Mouse (Mus musculus) lung, postnatal 0 days (tissue): Measurements from ENCODE around the gene Ldlrap1. TPM values are rescaled to one million over a fixed set of nuclear protein-coding genes. Genes with fewer than 3 reads are reported as not detected.
A peak's percentile ranks its signal among the peaks of the same experiment; 100 is the strongest.

Experiments used
- ATAC-seq: fragments of 200-750 bp; cut with Nextera tagmentation; 2 replicates; pipeline ENCODE4 v1.8.0; 2017; ENCODE audit warnings: moderate library complexity
- DNase-seq: peaks from one replicate; pipeline ENCODE4 v3.0.0-alpha.2; 2016; ENCODE audit warnings: low spot score
- H3K27ac ChIP-seq: fragments of 300-500 bp; sonication (generic); 2 replicates; pipeline ENCODE4 v1.5.1; 2014; ENCODE audit warnings: antibody characterized with exemption, mild to moderate bottlenecking, low read length, mixed read lengths
- H3K27me3 ChIP-seq: fragments of 300-500 bp; sonication (generic); replicated peaks from 2 replicates; pipeline ENCODE4 v1.6.1; 2014; ENCODE audit warnings: low read length, mixed read lengths; ENCODE audit not compliant: insufficient read depth
- H3K36me3 ChIP-seq: fragments of 300-500 bp; sonication (generic); 2 replicates; pipeline ENCODE4 v1.6.1; 2014; ENCODE audit warnings: low read length, mixed read lengths; ENCODE audit not compliant: insufficient read depth
- H3K4me1 ChIP-seq: fragments of 300-500 bp; sonication (generic); 2 replicates; pipeline ENCODE4 v1.6.1; 2014; ENCODE audit warnings: antibody characterized with exemption, low read depth, low read length, mixed read lengths; ENCODE audit not compliant: insufficient read depth
- H3K4me2 ChIP-seq: fragments of 300-500 bp; sonication (generic); replicated peaks from 2 replicates; pipeline ENCODE4 v1.6.1; 2014; ENCODE audit warnings: low read depth, mild to moderate bottlenecking, low read length, moderate library complexity, mixed read lengths
- H3K4me3 ChIP-seq: fragments of 300-500 bp; sonication (generic); 2 replicates; pipeline ENCODE4 v1.5.1; 2014; ENCODE audit warnings: low read depth, low read length
- H3K9ac ChIP-seq: fragments of 300-500 bp; sonication (generic); replicated peaks from 2 replicates; pipeline ENCODE4 v1.6.1; 2014; ENCODE audit warnings: low read depth, mild to moderate bottlenecking
- H3K9me3 ChIP-seq: fragments of 300-500 bp; sonication (generic); 2 replicates; pipeline ENCODE4 v1.6.1; 2016; ENCODE audit warnings: low read length, mixed read lengths
- CTCF ChIP-seq: IDR thresholded peaks from 2 replicates; pipeline ENCODE4 v1.5.1; 2016; ENCODE audit warnings: antibody characterized with exemption, mild to moderate bottlenecking
- EP300 ChIP-seq: IDR thresholded peaks from 2 replicates; pipeline ENCODE4 v1.6.1; 2016; ENCODE audit warnings: antibody characterized with exemption, mild to moderate bottlenecking, control low read depth
- WGBS: fragments of 180-500 bp; shearing (Covaris S2); extraction: QIAGEN DNeasy Blood & Tissue Kit; methylation state at CpG from one replicate; pipeline ENCODE4 v1.1.7; 2014; 5-methylcytosine and 5-hydroxymethylcytosine counted together
- polyA plus RNA-seq: library from polyadenylated mRNA; unstranded; fragments of >200 nt; fragmentation: Nextera tagmentation; extraction: Ambion mirVana; gene quantifications from 2 replicates; pipeline ENCODE4 v1.2.1, GENCODE M21; 2015

The Ldlrap1 gene
- polyA plus RNA-seq, 1 experiment from 2014 or later, result 23.5 TPM

- Histone ChIP-seq H3K4me1 (peaks cover 58% of the 10 kb centered on the region), H3K36me3 (no peaks in the 10 kb centered on the region), H3K9me3 (no peaks in the 10 kb centered on the region), H3K4me3 (no peak overlapping the region), H3K4me2 (peak overlapping the region; percentile 14; the same call in 1 of the 2 replicates), H3K27ac (peak overlapping the region; percentile 77), H3K27me3 (no peaks in the 10 kb centered on the region), H3K9ac (no peak overlapping the region)
- TF ChIP-seq EP300, result peak; percentile 69
- TF ChIP-seq CTCF, result no peak
- DNase-seq, result peak; percentile 92
- WGBS, result 6% methylated on average over 9 of the region's 9 CpGs
- ATAC-seq, result peak; percentile 73
Observed at GRCm38 (mm10) chr4:134760793-134761201, 7.0 kb downstream of the Ldlrap1 start.

GRCm38 (mm10) chr4:134760281-134760680, 7.5 kb downstream of the Ldlrap1 start:
- TF ChIP-seq EP300 (no peak), CTCF (no peak)
- WGBS, result 32% methylated on average over 6 of the region's 6 CpGs
- H3K4me2 ChIP-seq, result no peak overlapping the region; the same call in 1 of the 2 replicates
- H3K9ac ChIP-seq, result no peak overlapping the region
- peak; percentile 8 for ATAC-seq
- no peaks in the 10 kb centered on the region for H3K36me3 ChIP-seq
- no peaks in the 10 kb centered on the region for H3K9me3 ChIP-seq
- DNase-seq, result peak; percentile 43
- peak overlapping the region; percentile 77 for H3K27ac ChIP-seq
- no peaks in the 10 kb centered on the region for H3K27me3 ChIP-seq
- H3K4me1 ChIP-seq, result peaks cover 58% of the 10 kb centered on the region
- no peak overlapping the region for H3K4me3 ChIP-seq

GRCm38 (mm10) chr4:134759564-134759963, 8.3 kb downstream of the Ldlrap1 start:
- Histone ChIP-seq H3K27ac (peak overlapping the region; percentile 77), H3K27me3 (no peaks in the 10 kb centered on the region), H3K9ac (no peak overlapping the region), H3K4me2 (no peak overlapping the region; the same call in 1 of the 2 replicates), H3K9me3 (no peaks in the 10 kb centered on the region), H3K36me3 (no peaks in the 10 kb centered on the region), H3K4me3 (no peak overlapping the region), H3K4me1 (peaks cover 60% of the 10 kb centered on the region)
- peak; percentile 25 for ATAC-seq
- DNase-seq, result peak; percentile 68
- TF ChIP-seq EP300 (no peak), CTCF (no peak)
- 71% methylated on average over 7 of the region's 7 CpGs for WGBS

- H3K27ac ChIP-seq, result 0 out of 2 replicates have a peak overlapping the region, but pooled peaks have one; percentile 77
- H3K27me3 ChIP-seq, result no peaks in the 10 kb centered on the region
- TF ChIP-seq EP300, result no peak
- TF ChIP-seq CTCF, result no peak
- no peak overlapping the region for H3K9ac ChIP-seq
- no peaks in the 10 kb centered on the region for H3K9me3 ChIP-seq
- WGBS, result 81% methylated on average over 14 of the region's 14 CpGs
- H3K4me3 ChIP-seq, result no peak overlapping the region
- DNase-seq, result no peak
- H3K36me3 ChIP-seq, result no peaks in the 10 kb centered on the region
- ATAC-seq, result no peak
- H3K4me2 ChIP-seq, result no peak overlapping the region
- peaks cover 59% of the 10 kb centered on the region for H3K4me1 ChIP-seq
Observed at GRCm38 (mm10) chr4:134758922-134759321, 8.9 kb downstream of the Ldlrap1 start.

GRCm38 (mm10) chr4:134758367-134758766, 9.5 kb downstream of the Ldlrap1 start:
- TF ChIP-seq EP300 (no peak), CTCF (no peak)
- H3K27me3 ChIP-seq, result no peaks in the 10 kb centered on the region
- no peaks in the 10 kb centered on the region; the same call in 1 of the 2 replicates for H3K36me3 ChIP-seq
- no peak overlapping the region for H3K27ac ChIP-seq
- no peak overlapping the region for H3K9ac ChIP-seq
- WGBS, result 75% methylated on average over 4 of the region's 4 CpGs
- no peaks in the 10 kb centered on the region for H3K9me3 ChIP-seq
- DNase-seq, result no peak
- peaks cover 60% of the 10 kb centered on the region for H3K4me1 ChIP-seq
- H3K4me2 ChIP-seq, result no peak overlapping the region
- no peak overlapping the region for H3K4me3 ChIP-seq
- no peak for ATAC-seq

- Histone ChIP-seq H3K4me2 (no peak overlapping the region), H3K27me3 (no peaks in the 10 kb centered on the region), H3K4me1 (peaks cover 56% of the 10 kb centered on the region), H3K9ac (no peak overlapping the region), H3K4me3 (no peak overlapping the region), H3K27ac (no peak overlapping the region), H3K36me3 (no peaks in the 10 kb centered on the region; the same call in 1 of the 2 replicates), H3K9me3 (no peaks in the 10 kb centered on the region)
- TF ChIP-seq CTCF (no peak), EP300 (no peak)
- DNase-seq (no peak), ATAC-seq (no peak)
- 84% methylated on average over 7 of the region's 7 CpGs for WGBS
Observed at GRCm38 (mm10) chr4:134756953-134757352, 10.9 kb downstream of the Ldlrap1 start.

GRCm38 (mm10) chr4:134754941-134755340, 12.9 kb downstream of the Ldlrap1 start:
- H3K9ac ChIP-seq, result no peak overlapping the region
- TF ChIP-seq EP300 (no peak), CTCF (no peak)
- no peak overlapping the region for H3K4me3 ChIP-seq
- no peak overlapping the region for H3K27ac ChIP-seq
- ATAC-seq (no peak), DNase-seq (no peak)
- H3K4me1 ChIP-seq, result peaks cover 40% of the 10 kb centered on the region
- WGBS, result 55% methylated on average over 13 of the region's 13 CpGs
- H3K36me3 ChIP-seq, result no peaks in the 10 kb centered on the region; the same call in 1 of the 2 replicates
- no peaks in the 10 kb centered on the region for H3K9me3 ChIP-seq
- H3K27me3 ChIP-seq, result no peaks in the 10 kb centered on the region
- no peak overlapping the region for H3K4me2 ChIP-seq
